Mouse (Mus musculus) lung, adult 2 months (tissue): Measurements from ENCODE around the gene Lexm.

ENCODE experiments used
- CTCF ChIP-seq: fragments of 200-500 bp; IDR thresholded peaks from 2 replicates; pipeline ENCODE4 v1.5.1; 2011; ENCODE audit warnings: mild to moderate bottlenecking, low read length, control low read depth; ENCODE audit not compliant: insufficient read depth
- POLR2A ChIP-seq: fragments of 200-500 bp; IDR thresholded peaks from 2 replicates; pipeline ENCODE4 v1.6.1; 2011; ENCODE audit warnings: low read depth, mild to moderate bottlenecking, control low read depth, low read length, borderline replicate concordance; ENCODE audit errors: extremely low read depth

- TF ChIP-seq CTCF (no peak; the same call in 1 of the 2 replicates), POLR2A (no peak)
These were observed 20.8 kb downstream of the Lexm start for GRCm38 (mm10) chr4:106596200-106596599.
